Mouse (Mus musculus) midbrain, postnatal 0 days (tissue): ENCODE measurements around the gene Dhx37. TPM values are rescaled to one million over a fixed set of nuclear protein-coding genes. Genes with fewer than 3 reads are reported as not detected.

Experiments
- ATAC-seq: fragments of 200-750 bp; cut with Nextera tagmentation; 2 replicates; pipeline ENCODE4 v1.8.0; 2017; ENCODE audit warnings: moderate number of reproducible peaks, mild to moderate bottlenecking, moderate TSS enrichment, moderate library complexity; ENCODE audit not compliant: low FRiP score
- DNase-seq: peaks from one replicate; pipeline ENCODE4 v3.0.0-alpha.2; 2015; ENCODE audit warnings: low spot score
- H3K27ac ChIP-seq: fragments of 300-500 bp; sonication (generic); 2 replicates; pipeline ENCODE4 v1.5.1; 2014; ENCODE audit warnings: low read depth, mild to moderate bottlenecking, low read length, mixed read lengths
- H3K27me3 ChIP-seq: fragments of 300-500 bp; sonication (generic); 2 replicates; pipeline ENCODE4 v1.6.1; 2014; ENCODE audit warnings: low read length, control low read depth, mixed read lengths; ENCODE audit not compliant: insufficient read depth
- H3K36me3 ChIP-seq: fragments of 300-500 bp; sonication (generic); 2 replicates; pipeline ENCODE4 v1.6.1; 2014; ENCODE audit warnings: low read length, control low read depth, mixed read lengths; ENCODE audit not compliant: insufficient read depth
- H3K4me1 ChIP-seq: fragments of 300-500 bp; sonication (generic); 2 replicates; pipeline ENCODE4 v1.6.1; 2014; ENCODE audit warnings: mild to moderate bottlenecking, control low read depth, antibody characterized with exemption, low read length, mixed read lengths; ENCODE audit not compliant: insufficient read depth
- H3K4me2 ChIP-seq: fragments of 300-500 bp; sonication (generic); 2 replicates; pipeline ENCODE4 v1.6.1; 2014; ENCODE audit warnings: low read depth, mild to moderate bottlenecking, low read length, mixed read lengths; ENCODE audit not compliant: poor library complexity, severe bottlenecking
- H3K4me3 ChIP-seq: fragments of 300-500 bp; sonication (generic); 2 replicates; pipeline ENCODE4 v1.5.1; 2014; ENCODE audit warnings: low read depth, mild to moderate bottlenecking, low read length, moderate library complexity
- H3K9ac ChIP-seq: fragments of 300-500 bp; sonication (generic); replicated peaks from 2 replicates; pipeline ENCODE4 v1.6.1; 2014; ENCODE audit warnings: mild to moderate bottlenecking, low read length, moderate library complexity, mixed read lengths; ENCODE audit not compliant: poor library complexity, severe bottlenecking
- H3K9me3 ChIP-seq: fragments of 300-500 bp; sonication (generic); 2 replicates; pipeline ENCODE4 v1.6.1; 2016; ENCODE audit warnings: low read length, control low read depth
- CTCF ChIP-seq: IDR thresholded peaks from 2 replicates; pipeline ENCODE4 v1.5.1; 2016; ENCODE audit warnings: antibody characterized with exemption, mild to moderate bottlenecking
- WGBS: fragments of 180-500 bp; shearing (Covaris S2); extraction: QIAGEN DNeasy Blood & Tissue Kit; methylation state at CpG from one replicate; pipeline ENCODE4 v1.1.7; 2014; 5-methylcytosine and 5-hydroxymethylcytosine counted together
- polyA plus RNA-seq: library from polyadenylated mRNA; unstranded; fragments of >200 nt; fragmentation: Nextera tagmentation; extraction: Ambion mirVana; gene quantifications from 2 replicates; pipeline ENCODE4 v1.2.1, GENCODE M21; 2015
- total RNA-seq: library from RNA; depleted of rRNA; stranded (reverse); fragments of >200 nt; gene quantifications from 2 replicates; pipeline ENCODE4 v1.2.3, GENCODE M21; 2014

The Dhx37 gene
- total and polyA plus RNA-seq, 2 experiments from 2014 or later = 10.9 to 32.9 TPM

- WGBS = 67% methylated on average over 7 of the region's 7 CpGs
- no peak for TF ChIP-seq CTCF
- ATAC-seq (no peak), DNase-seq (no peak)
- no peak overlapping the region for H3K9ac ChIP-seq
- no peaks in the 10 kb centered on the region for H3K4me1 ChIP-seq
- no peak overlapping the region for H3K4me3 ChIP-seq
- no peaks in the 10 kb centered on the region for H3K36me3 ChIP-seq
- H3K27me3 ChIP-seq = no peaks in the 10 kb centered on the region
- H3K9me3 ChIP-seq = no peaks in the 10 kb centered on the region
- H3K4me2 ChIP-seq = no peak overlapping the region
- H3K27ac ChIP-seq = no peak overlapping the region
Observed at GRCm38 (mm10) chr5:125377214-125377613, 56.7 kb downstream of the Dhx37 start.

DNA sequence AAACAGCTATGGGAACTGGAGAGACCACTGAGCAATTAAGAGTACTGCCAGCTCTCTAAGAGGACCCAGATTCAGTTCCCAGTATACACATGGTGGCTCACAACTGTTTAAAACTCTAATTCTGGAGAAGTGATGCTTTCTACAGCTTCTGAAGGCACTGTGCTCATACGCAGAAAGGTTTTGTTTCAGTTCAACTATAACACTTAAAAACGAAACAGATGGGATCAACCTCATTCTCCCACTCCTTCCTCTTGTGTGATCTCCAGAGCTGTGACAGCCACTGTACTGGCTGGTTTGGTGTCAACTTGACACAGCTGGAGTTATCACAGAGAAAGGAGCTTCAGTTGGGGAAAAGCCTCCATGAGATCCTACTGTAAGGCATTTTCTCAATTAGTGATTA, 58.0 kb downstream of the Dhx37 start:
- H3K4me3 ChIP-seq = no peak overlapping the region
- no peak for TF ChIP-seq CTCF
- no peaks in the 10 kb centered on the region for H3K9me3 ChIP-seq
- no peak overlapping the region for H3K4me2 ChIP-seq
- ATAC-seq = no peak
- H3K4me1 ChIP-seq = no peaks in the 10 kb centered on the region
- no peak overlapping the region for H3K27ac ChIP-seq
- H3K27me3 ChIP-seq = no peaks in the 10 kb centered on the region
- H3K36me3 ChIP-seq = no peaks in the 10 kb centered on the region
- no peak overlapping the region for H3K9ac ChIP-seq
- no peak for DNase-seq
- WGBS = 90% methylated on average over 2 of the region's 2 CpGs

DNA sequence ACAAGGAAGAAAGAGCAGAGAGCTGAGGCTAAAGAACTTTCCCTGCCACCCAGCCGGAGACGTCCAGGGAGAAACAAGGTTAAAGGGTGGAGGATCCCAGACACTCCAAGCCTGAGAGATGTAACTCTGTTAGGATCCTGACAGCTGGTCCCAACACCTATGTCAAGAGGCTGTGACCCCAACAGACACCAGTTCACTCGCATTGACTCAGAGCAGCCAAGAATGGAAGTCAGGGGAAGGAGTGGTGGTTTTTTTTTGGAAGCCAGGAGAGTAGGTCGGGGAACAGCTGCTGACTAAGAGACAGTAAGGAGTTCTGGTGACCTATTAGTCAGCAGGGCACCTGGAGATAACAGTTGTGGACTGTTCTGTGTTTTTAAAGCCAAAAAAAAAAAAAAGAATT, 61.9 kb downstream of the Dhx37 start:
- no peak overlapping the region for H3K9ac ChIP-seq
- H3K36me3 ChIP-seq = no peaks in the 10 kb centered on the region
- DNase-seq = no peak
- no peak overlapping the region for H3K27ac ChIP-seq
- no peak overlapping the region for H3K4me2 ChIP-seq
- no peak for TF ChIP-seq CTCF
- no peaks in the 10 kb centered on the region for H3K4me1 ChIP-seq
- no peak overlapping the region for H3K4me3 ChIP-seq
- no peak for ATAC-seq
- no peaks in the 10 kb centered on the region for H3K27me3 ChIP-seq
- no peaks in the 10 kb centered on the region for H3K9me3 ChIP-seq
- 93% methylated on average over 4 of the region's 4 CpGs for whole genome bisulfite sequencing

- H3K27ac ChIP-seq = no peak overlapping the region
- H3K27me3 ChIP-seq = no peaks in the 10 kb centered on the region
- TF ChIP-seq CTCF = peak; percentile 13; the same call in 1 of the 2 replicates
- H3K4me1 ChIP-seq = no peaks in the 10 kb centered on the region
- H3K4me3 ChIP-seq = no peak overlapping the region
- ATAC-seq (no peak), DNase-seq (no peak)
- H3K4me2 ChIP-seq = no peak overlapping the region
- no peak overlapping the region for H3K9ac ChIP-seq
- no peaks in the 10 kb centered on the region for H3K36me3 ChIP-seq
- WGBS = 78% methylated on average over 7 of the region's 7 CpGs
- no peaks in the 10 kb centered on the region for H3K9me3 ChIP-seq
Observed at GRCm38 (mm10) chr5:125370950-125371693, 62.8 kb downstream of the Dhx37 start.

DNA sequence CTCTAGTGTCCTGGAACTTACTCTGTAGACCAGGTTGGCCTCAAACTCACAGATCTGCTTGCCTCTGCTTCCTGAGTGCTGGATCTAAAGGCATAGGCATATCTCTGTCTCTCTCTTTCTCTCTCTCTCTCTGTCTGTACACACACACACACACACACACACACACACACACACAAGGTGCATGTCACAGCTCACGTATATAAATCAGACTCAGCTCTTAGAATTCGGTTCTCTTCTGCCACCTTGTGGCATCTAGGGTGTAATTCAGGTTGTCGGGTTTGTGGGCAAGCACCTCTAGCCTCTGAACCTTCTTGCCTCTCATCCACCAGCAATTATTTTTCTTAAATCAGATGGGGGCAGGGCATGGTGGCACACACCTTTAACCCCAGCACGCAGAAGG, 65.4 kb downstream of the Dhx37 start:
- 2% methylated on average over 4 of the region's 4 CpGs for WGBS
- peak; percentile 90 for TF ChIP-seq CTCF
- Histone ChIP-seq H3K36me3 (no peaks in the 10 kb centered on the region), H3K9ac (no peak overlapping the region), H3K27me3 (no peaks in the 10 kb centered on the region), H3K27ac (no peak overlapping the region), H3K4me1 (no peaks in the 10 kb centered on the region), H3K4me3 (no peak overlapping the region), H3K9me3 (no peaks in the 10 kb centered on the region), H3K4me2 (no peak overlapping the region)
- ATAC-seq (no peak), DNase-seq (peak; percentile 84)

DNA sequence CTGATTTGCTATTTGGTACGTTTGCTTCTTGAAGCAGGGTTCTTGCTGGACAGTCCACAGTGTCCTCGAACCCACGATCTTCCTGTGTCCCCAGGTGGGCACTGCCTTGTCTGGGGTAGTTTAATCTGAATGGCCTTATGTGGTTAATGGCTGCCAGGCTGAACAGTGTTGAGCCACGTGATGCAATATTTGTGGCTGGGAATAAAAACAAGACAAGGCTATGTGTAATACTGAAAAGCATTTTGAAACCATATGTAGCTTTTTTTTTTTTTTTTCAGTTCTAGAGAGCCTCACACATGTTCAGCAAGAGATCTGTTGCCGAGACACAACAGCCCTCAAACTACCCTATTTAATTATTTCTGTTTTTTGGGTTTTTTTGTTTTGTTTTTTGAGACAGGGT, 65.8 kb downstream of the Dhx37 start:
- Histone ChIP-seq H3K4me1 (no peaks in the 10 kb centered on the region), H3K9ac (no peak overlapping the region), H3K27me3 (no peaks in the 10 kb centered on the region), H3K36me3 (no peaks in the 10 kb centered on the region), H3K4me3 (no peak overlapping the region), H3K27ac (no peak overlapping the region), H3K9me3 (no peaks in the 10 kb centered on the region), H3K4me2 (no peak overlapping the region)
- DNase-seq (no peak), ATAC-seq (no peak)
- no peak for TF ChIP-seq CTCF
- WGBS = 73% methylated on average over 5 of the region's 5 CpGs
